Mouse (Mus musculus) midbrain, embryonic 13.5 days (tissue): ENCODE data around the gene Prepl. TPM values are rescaled to one million over a fixed set of nuclear protein-coding genes. Genes with fewer than 3 reads are reported as not detected.

ENCODE experiments used
- ATAC-seq: fragments of 200-750 bp; cut with Nextera tagmentation; 2 replicates; pipeline ENCODE4 v1.8.0; 2017; ENCODE audit warnings: mild to moderate bottlenecking, moderate TSS enrichment, moderate library complexity
- H3K27ac ChIP-seq: fragments of 300-500 bp; sonication (generic); 2 replicates; pipeline ENCODE4 v1.5.1; 2015; ENCODE audit warnings: inconsistent platforms, mild to moderate bottlenecking, moderate library complexity
- H3K27me3 ChIP-seq: fragments of 300-500 bp; sonication (generic); 2 replicates; pipeline ENCODE4 v1.6.1; 2015; ENCODE audit warnings: mild to moderate bottlenecking, inconsistent platforms
- H3K36me3 ChIP-seq: fragments of 300-500 bp; sonication (generic); 2 replicates; pipeline ENCODE4 v1.6.1; 2015; ENCODE audit warnings: mild to moderate bottlenecking, inconsistent platforms
- H3K4me1 ChIP-seq: fragments of 300-500 bp; sonication (generic); replicated peaks from 2 replicates; pipeline ENCODE4 v1.6.1; 2015; ENCODE audit warnings: inconsistent platforms
- H3K4me2 ChIP-seq: fragments of 300-500 bp; sonication (generic); replicated peaks from 2 replicates; pipeline ENCODE4 v1.6.1; 2015; ENCODE audit warnings: moderate library complexity, mild to moderate bottlenecking, inconsistent platforms
- H3K4me3 ChIP-seq: fragments of 300-500 bp; sonication (generic); replicated peaks from 2 replicates; pipeline ENCODE4 v1.5.1; 2015; ENCODE audit warnings: mild to moderate bottlenecking, inconsistent platforms
- H3K9ac ChIP-seq: fragments of 300-500 bp; sonication (generic); replicated peaks from 2 replicates; pipeline ENCODE4 v1.6.1; 2015; ENCODE audit warnings: mild to moderate bottlenecking, inconsistent platforms
- H3K9me3 ChIP-seq: fragments of 300-500 bp; sonication (generic); 2 replicates; pipeline ENCODE4 v1.6.1; 2016; ENCODE audit warnings: mild to moderate bottlenecking, inconsistent platforms
- WGBS: fragments of 180-500 bp; shearing (Covaris S2); methylation state at CpG from one replicate; pipeline ENCODE4 v1.1.7; 2015; 5-methylcytosine and 5-hydroxymethylcytosine counted together
- polyA plus RNA-seq: library from polyadenylated mRNA; unstranded; fragments of >200 nt; fragmentation: Nextera tagmentation; extraction: Ambion mirVana; gene quantifications from 2 replicates; pipeline ENCODE4 v1.2.1, GENCODE M21; 2015

Gene Prepl
- polyA plus RNA-seq, 1 experiment from 2014 or later: 73.8 TPM

GRCm38 (mm10) chr17:85033087-85033486, 57.0 kb downstream of the Prepl start:
- Histone ChIP-seq H3K4me1 (no peaks in the 10 kb centered on the region), H3K9ac (no peak overlapping the region), H3K4me3 (no peak overlapping the region), H3K9me3 (no peaks in the 10 kb centered on the region), H3K27ac (no peak overlapping the region), H3K4me2 (no peak overlapping the region), H3K36me3 (no peaks in the 10 kb centered on the region), H3K27me3 (no peaks in the 10 kb centered on the region)
- 90% methylated on average over 3 of the region's 3 CpGs for WGBS
- ATAC-seq: no peak

- no peaks in the 10 kb centered on the region for H3K36me3 ChIP-seq
- WGBS: 72% methylated on average over 5 of the region's 5 CpGs
- no peaks in the 10 kb centered on the region for H3K9me3 ChIP-seq
- H3K9ac ChIP-seq: no peak overlapping the region
- H3K4me3 ChIP-seq: no peak overlapping the region
- no peaks in the 10 kb centered on the region for H3K4me1 ChIP-seq
- H3K27ac ChIP-seq: no peak overlapping the region
- no peak overlapping the region for H3K4me2 ChIP-seq
- H3K27me3 ChIP-seq: no peaks in the 10 kb centered on the region
- ATAC-seq: no peak
These were observed 59.4 kb downstream of the Prepl start for GRCm38 (mm10) chr17:85030651-85031050.

GRCm38 (mm10) chr17:85028797-85029196, 61.2 kb downstream of the Prepl start:
- no peaks in the 10 kb centered on the region for H3K27me3 ChIP-seq
- no peak overlapping the region for H3K27ac ChIP-seq
- H3K9ac ChIP-seq: no peak overlapping the region
- H3K4me1 ChIP-seq: no peaks in the 10 kb centered on the region
- no peak for ATAC-seq
- WGBS: 95% methylated on average over 10 of the region's 10 CpGs
- H3K4me2 ChIP-seq: no peak overlapping the region
- H3K9me3 ChIP-seq: no peaks in the 10 kb centered on the region
- 0 out of 2 replicates have a peak, but pooled peaks cover 4% of the 10 kb centered on the region for H3K36me3 ChIP-seq
- H3K4me3 ChIP-seq: no peak overlapping the region

GRCm38 (mm10) chr17:85028093-85028739, 61.8 kb downstream of the Prepl start, which contains the start of gene Slc3a1:
Slc3a1 (plus strand) TSS chr17:85028376.
- 0 out of 2 replicates have a peak, but pooled peaks cover 4% of the 10 kb centered on the region for H3K36me3 ChIP-seq
- no peak within 1 kb of the TSS for H3K9ac ChIP-seq
- no peaks in the 10 kb centered on the region for H3K27me3 ChIP-seq
- H3K4me3 ChIP-seq: no peak within 1 kb of the TSS
- H3K4me1 ChIP-seq: no peaks in the 10 kb centered on the region
- no peak within 1 kb of the TSS for H3K4me2 ChIP-seq
- no peak for ATAC-seq
- no peak within 1 kb of the TSS for H3K27ac ChIP-seq
- WGBS: 86% methylated on average over 20 of the region's 20 CpGs
- no peaks in the 10 kb centered on the region for H3K9me3 ChIP-seq

GRCm38 (mm10) chr17:85027247-85027646, 62.8 kb downstream of the Prepl start:
- no peaks in the 10 kb centered on the region for H3K27me3 ChIP-seq
- no peak for ATAC-seq
- no peaks in the 10 kb centered on the region for H3K4me1 ChIP-seq
- WGBS: 86% methylated on average over 3 of the region's 3 CpGs
- no peak overlapping the region for H3K9ac ChIP-seq
- 0 out of 2 replicates have a peak, but pooled peaks cover 4% of the 10 kb centered on the region for H3K36me3 ChIP-seq
- no peak overlapping the region for H3K4me2 ChIP-seq
- H3K4me3 ChIP-seq: no peak overlapping the region
- H3K27ac ChIP-seq: no peak overlapping the region
- no peaks in the 10 kb centered on the region for H3K9me3 ChIP-seq

GRCm38 (mm10) chr17:85026436-85026835, 63.6 kb downstream of the Prepl start:
- no peak overlapping the region for H3K4me3 ChIP-seq
- H3K9ac ChIP-seq: no peak overlapping the region
- no peak overlapping the region for H3K27ac ChIP-seq
- no peaks in the 10 kb centered on the region for H3K9me3 ChIP-seq
- H3K4me1 ChIP-seq: no peaks in the 10 kb centered on the region
- 93% methylated on average over 6 of the region's 6 CpGs for WGBS
- ATAC-seq: no peak
- H3K36me3 ChIP-seq: 0 out of 2 replicates have a peak, but pooled peaks cover 4% of the 10 kb centered on the region
- no peaks in the 10 kb centered on the region for H3K27me3 ChIP-seq
- H3K4me2 ChIP-seq: no peak overlapping the region

GRCm38 (mm10) chr17:85025151-85025550, 64.9 kb downstream of the Prepl start:
- no peak for ATAC-seq
- WGBS: 96% methylated on average over 6 of the region's 6 CpGs
- H3K9me3 ChIP-seq: no peaks in the 10 kb centered on the region

GRCm38 (mm10) chr17:85024237-85024636, 65.8 kb downstream of the Prepl start:
- H3K9me3 ChIP-seq: no peaks in the 10 kb centered on the region
- no peak for ATAC-seq
- H3K36me3 ChIP-seq: 0 out of 2 replicates have a peak, but pooled peaks cover 4% of the 10 kb centered on the region
- H3K9ac ChIP-seq: no peak overlapping the region
- H3K4me2 ChIP-seq: no peak overlapping the region
- no peak overlapping the region for H3K4me3 ChIP-seq
- WGBS: 92% methylated on average over 8 of the region's 8 CpGs
- no peaks in the 10 kb centered on the region for H3K4me1 ChIP-seq
- H3K27ac ChIP-seq: no peak overlapping the region
- H3K27me3 ChIP-seq: no peaks in the 10 kb centered on the region

More at GRCm38 (mm10) chr17:85025151-85025550, 64.9 kb downstream of the Prepl start:
- H3K4me1 ChIP-seq: no peaks in the 10 kb centered on the region
- H3K4me2 ChIP-seq: no peak overlapping the region
- no peaks in the 10 kb centered on the region for H3K27me3 ChIP-seq
- no peak overlapping the region for H3K27ac ChIP-seq
- no peak overlapping the region for H3K9ac ChIP-seq
- H3K36me3 ChIP-seq: 0 out of 2 replicates have a peak, but pooled peaks cover 4% of the 10 kb centered on the region
- H3K4me3 ChIP-seq: no peak overlapping the region

GRCm38 (mm10) chr17:85023247-85024167, 66.5 kb downstream of the Prepl start:
- ATAC-seq: peak; percentile 66
- no peak overlapping the region for H3K27ac ChIP-seq
- 60% methylated on average over 22 of the region's 22 CpGs for WGBS
- no peak overlapping the region for H3K9ac ChIP-seq
- H3K4me2 ChIP-seq: no peak overlapping the region
- 0 out of 2 replicates have a peak, but pooled peaks cover 4% of the 10 kb centered on the region for H3K36me3 ChIP-seq
- no peaks in the 10 kb centered on the region for H3K9me3 ChIP-seq
- H3K4me1 ChIP-seq: no peaks in the 10 kb centered on the region
- H3K4me3 ChIP-seq: no peak overlapping the region
- no peaks in the 10 kb centered on the region for H3K27me3 ChIP-seq

- Histone ChIP-seq H3K9ac (no peak overlapping the region), H3K27me3 (no peaks in the 10 kb centered on the region), H3K9me3 (no peaks in the 10 kb centered on the region), H3K4me2 (no peak overlapping the region), H3K4me3 (no peak overlapping the region), H3K27ac (no peak overlapping the region), H3K36me3 (0 out of 2 replicates have a peak, but pooled peaks cover 4% of the 10 kb centered on the region), H3K4me1 (no peaks in the 10 kb centered on the region)
- 83% methylated on average over 3 of the region's 3 CpGs for WGBS
- no peak for ATAC-seq
These were observed 69.7 kb downstream of the Prepl start for GRCm38 (mm10) chr17:85020343-85020742.

GRCm38 (mm10) chr17:85018794-85019193, 71.2 kb downstream of the Prepl start:
- Histone ChIP-seq H3K27ac (no peak overlapping the region), H3K4me3 (no peak overlapping the region), H3K36me3 (no peaks in the 10 kb centered on the region), H3K27me3 (no peaks in the 10 kb centered on the region), H3K9ac (no peak overlapping the region), H3K9me3 (no peaks in the 10 kb centered on the region), H3K4me1 (no peaks in the 10 kb centered on the region), H3K4me2 (no peak overlapping the region)
- ATAC-seq: no peak
- WGBS: 88% methylated on average over 5 of the region's 5 CpGs

- H3K4me3 ChIP-seq: no peak overlapping the region
- H3K4me2 ChIP-seq: no peak overlapping the region
- H3K9me3 ChIP-seq: no peaks in the 10 kb centered on the region
- WGBS: 91% methylated on average over 3 of the region's 3 CpGs
- no peak overlapping the region for H3K27ac ChIP-seq
- no peak overlapping the region for H3K9ac ChIP-seq
- H3K4me1 ChIP-seq: no peaks in the 10 kb centered on the region
- no peaks in the 10 kb centered on the region for H3K36me3 ChIP-seq
- H3K27me3 ChIP-seq: no peaks in the 10 kb centered on the region
- no peak for ATAC-seq
These were observed 71.7 kb downstream of the Prepl start for GRCm38 (mm10) chr17:85018344-85018743.
